Mouse (Mus musculus) heart, adult 9 months (tissue): ENCODE measurements around the gene Fbxw5.
"Not testable (repeated sequence)": the region's sequence is repeated elsewhere in the genome, so short reads cannot be mapped to it uniquely, and the experiment has no call there.

ENCODE experiments used
- DNase-seq, 2 experiments: peaks; one replicate each; pipeline ENCODE4 v3.0.0; 2022; ENCODE audit warnings: low spot score in 2 of 2

Fbxw5 gene

DNA sequence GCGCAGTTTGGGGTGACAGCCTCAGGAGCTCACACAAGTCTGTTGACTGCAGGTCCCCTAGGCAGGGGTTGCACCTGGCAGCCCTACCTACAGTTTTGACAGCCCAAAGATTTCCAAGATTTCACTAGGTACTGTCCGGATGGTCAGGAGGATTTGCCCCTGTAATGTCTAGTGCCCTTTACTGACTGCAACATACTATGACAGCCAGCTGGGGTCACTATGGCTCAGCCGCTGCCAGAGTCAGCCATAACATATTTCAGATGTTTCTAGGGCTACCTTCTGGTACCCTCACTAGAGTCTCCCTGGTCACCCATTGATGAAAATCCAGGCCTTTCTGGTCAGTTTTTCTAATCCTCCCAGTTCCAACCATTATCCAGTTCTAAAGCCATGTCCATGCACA is 9.4 kb downstream of the Fbxw5 start:
- no peak for DNase-seq

DNA sequence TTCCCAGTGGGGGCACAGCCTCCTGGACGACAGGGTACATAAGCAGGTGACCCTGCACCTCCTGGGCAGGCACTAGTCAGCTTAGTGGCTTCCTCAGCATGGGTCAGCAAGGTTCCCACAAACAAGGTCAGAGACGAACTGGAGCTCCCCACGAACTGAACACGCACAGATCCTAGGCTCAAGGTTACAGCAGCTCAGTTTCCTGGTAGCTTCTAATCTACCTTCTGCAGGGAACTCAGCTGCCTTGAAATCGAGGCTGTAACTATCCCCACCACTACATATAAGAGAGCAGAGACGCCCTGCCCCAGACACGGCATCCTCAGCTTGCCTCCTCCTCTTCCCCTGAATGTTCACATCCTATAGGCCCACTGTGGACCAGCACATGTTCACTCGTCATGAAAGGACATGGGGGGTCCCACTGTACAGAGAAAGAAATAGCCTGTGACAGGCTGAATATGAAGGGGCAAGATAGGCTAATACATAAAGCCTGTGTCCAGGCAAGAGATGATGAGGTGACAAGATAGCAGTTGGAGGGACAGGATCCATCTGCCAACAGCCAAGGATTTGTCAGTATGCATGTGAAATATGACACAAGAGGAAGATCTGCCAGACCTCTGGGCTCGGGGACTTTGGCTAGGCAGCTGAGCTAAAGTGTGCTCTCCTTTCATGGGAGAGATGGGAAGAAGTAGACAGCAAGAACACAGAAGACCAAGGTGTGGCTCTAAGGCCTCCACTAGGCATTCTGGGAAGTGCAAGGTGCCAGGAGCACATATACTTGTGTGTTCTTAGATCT is 26.2 kb downstream of the Fbxw5 start:
- DNase-seq, result no peak

DNA sequence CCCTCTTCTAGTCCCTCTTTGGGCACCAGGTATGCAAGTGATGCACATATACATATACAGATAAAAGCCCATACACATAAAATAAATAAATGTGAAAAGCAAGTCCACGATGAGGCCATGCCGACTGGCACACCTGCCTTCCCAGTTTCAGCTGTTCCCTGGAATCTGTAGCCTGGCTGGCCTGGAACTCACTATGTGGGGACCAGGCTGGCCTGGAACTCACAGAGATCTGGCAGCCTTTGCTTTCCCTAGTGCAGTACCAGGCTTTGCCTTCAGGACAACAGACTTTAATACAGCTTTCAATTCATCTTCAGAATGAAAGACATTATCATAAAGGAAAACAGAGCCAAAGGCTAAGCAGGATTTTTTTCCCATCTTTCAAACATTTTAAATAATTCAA is 33.2 kb downstream of the Fbxw5 start:
- no peak for DNase-seq

DNA sequence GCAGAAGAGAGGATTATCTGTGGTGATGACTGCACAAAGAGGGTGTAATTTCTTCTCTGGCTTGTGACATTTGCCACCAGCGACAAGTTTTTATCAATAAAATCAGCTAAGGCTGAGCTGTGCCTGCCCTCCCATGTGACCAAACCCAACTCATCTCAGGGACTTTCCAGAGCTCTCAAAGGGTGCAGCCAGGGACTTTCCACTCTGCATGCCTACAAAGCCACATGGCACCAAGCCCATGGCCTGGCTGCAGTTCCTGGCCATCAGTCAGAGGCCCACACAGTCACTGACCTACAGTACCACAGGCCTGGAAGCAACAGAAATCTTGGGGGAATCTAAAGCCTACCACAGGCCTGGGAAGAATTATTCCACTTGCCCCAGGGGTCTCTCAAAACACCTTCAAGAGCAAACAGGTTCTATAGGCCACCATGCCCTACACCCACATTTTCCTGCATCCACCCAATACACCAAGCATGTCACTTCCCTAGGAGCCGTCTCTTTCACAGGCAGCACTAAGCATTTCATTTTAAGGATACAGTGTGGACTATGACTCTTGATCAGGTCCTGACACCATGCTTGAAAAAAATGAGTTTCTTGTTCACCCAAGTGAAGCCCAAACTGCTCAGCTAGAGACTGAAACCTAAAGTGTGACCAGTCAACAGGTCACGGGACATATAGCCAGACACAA is 33.8 kb downstream of the Fbxw5 start:
- DNase-seq, result peak; percentile 81 to 90

DNA sequence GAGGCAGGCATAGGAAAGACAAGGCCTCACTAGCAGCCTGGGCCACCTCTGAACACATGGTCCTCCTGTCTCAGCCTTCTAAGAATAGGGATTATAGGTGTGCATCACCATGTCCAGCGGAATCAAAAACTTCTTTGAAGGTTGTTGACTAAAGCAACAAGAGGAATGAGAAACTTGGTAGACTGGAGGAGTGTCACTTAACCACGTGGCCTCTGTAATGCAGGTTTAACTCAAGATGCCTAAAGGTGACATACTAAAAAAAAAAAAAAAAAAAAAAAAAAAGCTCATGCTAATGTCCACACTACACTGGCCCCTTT is 34.3 kb downstream of the Fbxw5 start:
- no peak for DNase-seq

DNA sequence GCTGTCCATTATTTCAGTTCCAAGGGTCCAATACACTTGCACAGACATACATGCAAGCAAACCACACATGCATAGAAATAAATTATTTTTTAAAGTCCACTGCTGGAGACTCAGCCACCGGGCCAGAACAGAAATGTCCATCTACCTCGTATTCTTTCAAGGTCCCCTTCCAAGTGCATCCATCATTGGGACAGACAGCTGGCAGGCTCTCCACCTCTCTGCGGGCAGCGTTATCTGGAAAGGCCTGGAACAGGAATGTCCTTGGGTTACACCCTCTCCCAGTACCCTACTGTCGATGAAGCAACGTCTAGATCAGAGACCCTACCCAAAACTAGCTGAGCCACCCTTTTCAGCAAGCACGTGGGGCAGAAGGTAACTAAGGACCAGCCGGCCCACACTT is 36.0 kb downstream of the Fbxw5 start:
- no peak for DNase-seq

DNA sequence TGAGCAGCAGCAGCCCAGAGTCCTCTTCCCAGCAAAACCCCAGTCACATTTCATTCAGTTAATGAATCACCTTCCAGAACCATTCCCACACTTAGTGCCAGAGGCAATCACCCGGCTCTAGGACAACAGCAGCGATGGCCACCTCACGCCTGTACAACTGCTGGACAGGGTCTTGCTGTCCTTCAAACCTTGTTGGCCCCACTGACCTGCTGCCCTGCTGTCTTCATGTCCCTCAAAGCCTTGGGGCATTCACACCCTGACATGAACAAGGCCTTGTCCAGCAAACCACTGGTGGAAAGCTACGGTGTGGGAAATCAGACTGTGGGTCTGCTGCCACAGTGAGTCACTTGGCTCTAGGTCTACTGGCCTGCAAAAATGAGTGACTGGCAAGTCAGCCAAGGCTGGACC is 40.0 kb downstream of the Fbxw5 start:
- peak in 1 of 2 experiments; percentile 33 for DNase-seq

DNA sequence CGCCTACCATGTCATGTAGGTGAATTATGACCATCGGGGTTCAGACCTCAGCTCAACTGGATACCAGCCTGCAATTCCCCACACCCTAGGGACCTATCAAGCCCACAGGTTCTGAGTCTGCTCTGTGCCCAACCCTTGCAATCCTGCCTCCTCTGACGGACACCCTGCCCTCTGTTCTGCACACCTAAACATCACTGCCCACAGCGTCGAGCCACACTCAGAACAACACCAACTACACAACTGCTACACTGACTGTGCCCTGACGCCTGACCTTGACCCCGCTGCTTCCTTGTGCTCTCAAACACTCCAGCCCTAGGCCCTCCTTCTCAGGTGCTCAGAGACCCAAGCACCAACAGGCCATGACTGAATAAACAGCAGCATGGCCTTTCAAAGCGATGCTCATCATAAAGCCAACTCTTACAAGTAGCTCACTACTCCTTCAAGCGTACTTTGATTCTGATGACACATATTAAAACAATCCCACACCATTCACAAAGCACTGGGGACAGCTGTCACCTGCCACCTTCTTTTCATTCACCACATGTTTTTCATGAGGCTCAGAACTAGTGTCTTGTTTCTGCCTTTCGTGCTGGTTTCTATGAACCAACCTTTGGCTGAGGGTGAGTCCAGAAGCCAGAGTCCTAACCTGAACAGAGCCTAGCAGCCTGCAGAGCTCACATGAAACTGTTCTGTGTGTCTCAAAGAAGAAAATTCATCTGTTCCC is 41.3 kb downstream of the Fbxw5 start:
- no peak for DNase-seq

DNA sequence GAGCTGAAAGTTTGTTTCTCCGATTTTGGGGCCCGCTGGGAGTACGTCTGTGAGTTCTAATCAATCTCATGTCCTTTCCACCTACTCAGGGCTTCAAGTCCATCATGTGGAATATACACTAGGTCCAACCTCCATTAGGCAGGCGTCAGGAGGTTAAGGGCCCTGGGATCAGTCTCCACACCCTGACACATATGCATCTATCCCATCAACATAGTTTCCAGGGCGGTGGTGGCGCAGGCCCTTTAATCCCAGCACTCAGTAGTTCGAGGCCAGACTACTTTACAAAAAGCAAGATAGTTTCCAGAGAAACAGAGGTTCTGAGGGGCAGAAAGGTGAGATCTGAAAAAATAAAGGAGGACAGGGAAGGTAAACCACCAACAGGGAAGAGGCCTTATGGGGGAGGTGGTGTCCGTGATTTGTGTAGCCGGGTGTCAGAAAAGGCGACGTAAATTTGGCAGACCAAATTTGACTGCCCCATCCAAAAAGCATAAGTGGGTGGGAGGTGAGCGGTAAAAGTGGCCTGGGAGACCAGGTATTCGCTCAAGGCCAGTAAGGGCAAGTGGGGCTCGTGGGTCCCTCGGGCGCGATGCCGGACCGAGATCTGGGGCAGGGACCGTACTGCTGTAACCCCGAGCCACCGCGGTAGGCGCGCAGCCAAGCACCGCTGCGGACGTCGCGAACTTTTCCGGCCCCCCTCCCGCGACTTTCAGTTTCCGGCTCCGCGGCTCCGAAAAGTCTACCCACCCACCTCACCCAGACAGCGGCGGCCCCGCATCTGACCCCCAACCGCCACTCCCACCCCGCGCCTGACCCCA is 45.7 kb downstream of the Fbxw5 start:
- DNase-seq, result no peak

DNA sequence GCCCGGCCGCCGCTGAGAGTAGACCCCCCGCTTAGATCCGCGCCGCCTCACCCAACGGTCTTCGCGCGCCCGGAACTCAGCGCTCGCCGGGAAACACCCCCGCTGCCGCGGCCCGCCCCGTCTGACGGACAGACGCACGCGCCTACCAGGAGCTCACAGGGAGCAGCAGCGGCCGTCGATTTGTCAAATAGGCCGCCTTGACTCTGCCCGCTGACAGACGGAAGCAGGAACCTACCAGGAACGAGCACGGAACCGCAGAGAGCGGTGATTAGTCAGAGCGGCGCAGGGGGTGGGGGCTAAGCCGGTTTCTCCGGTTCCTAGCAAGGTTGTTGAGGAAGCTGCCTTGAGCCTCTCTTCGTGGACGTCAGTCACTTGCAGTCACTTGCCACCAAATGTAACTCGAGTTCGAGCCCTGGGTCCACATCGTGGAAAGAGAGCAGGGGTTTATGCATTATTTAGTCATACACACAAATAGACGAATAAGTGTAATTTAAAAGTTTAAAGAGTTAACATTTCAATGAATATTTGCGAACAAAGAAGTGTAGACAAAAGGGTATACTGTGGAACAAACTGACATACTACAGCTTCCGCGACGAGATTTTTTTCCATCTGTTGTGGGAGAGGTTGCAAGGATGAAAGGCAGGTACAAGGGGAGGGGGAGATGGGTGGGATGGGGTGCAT is 46.4 kb downstream of the Fbxw5 start, which contains the start of gene Traf2:
Gene Traf2 (minus strand): TSS at position 130 of the 681 bp plus-strand sequence.
- DNase-seq, result peak; percentile 99

DNA sequence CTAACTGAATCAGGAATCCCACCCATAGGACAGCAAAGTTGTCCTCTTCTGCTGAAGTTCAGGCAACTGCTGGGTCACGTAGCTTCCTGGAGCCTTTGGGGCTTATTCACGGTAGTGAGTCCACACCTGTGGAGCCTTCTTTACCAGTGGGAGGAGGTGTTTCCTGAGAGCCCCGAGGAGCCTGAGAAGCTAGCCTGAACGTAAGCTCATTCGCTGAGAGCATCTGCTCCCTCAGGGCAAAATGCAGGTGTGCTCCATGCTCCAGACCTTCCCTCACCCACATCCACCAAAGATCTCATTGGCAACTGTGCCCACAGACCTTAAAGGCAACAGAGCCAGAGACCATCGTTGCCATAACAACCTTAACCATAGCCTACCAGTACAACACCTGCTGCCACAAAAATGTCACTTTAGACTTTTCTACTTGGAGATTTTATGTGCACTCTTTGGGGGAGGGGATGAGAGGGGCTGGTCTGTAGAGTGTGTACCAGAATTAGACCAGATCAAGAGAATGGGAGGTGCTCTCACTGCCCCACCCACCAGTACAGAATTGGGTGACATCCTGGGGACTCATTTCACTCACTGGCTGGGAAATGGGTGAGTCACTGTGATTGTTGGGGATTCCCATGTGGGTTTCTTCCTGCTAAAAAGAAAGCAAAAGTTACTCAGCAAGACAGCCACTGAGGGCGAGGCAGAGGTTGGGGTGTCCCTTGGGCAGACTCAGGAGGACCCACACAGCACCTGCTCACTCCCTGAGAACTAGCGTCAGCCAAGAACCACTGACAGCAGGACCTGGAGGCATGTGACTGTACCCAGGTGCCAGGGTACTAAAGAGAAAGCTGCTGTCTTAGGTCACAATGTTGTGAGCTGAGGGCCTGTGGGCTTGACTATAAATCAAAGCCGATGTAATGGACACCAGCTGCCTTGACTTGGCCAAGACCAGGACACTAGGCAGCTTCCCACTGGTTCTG is 48.8 kb downstream of the Fbxw5 start:
- peak; percentile 35 to 46 for DNase-seq

DNA sequence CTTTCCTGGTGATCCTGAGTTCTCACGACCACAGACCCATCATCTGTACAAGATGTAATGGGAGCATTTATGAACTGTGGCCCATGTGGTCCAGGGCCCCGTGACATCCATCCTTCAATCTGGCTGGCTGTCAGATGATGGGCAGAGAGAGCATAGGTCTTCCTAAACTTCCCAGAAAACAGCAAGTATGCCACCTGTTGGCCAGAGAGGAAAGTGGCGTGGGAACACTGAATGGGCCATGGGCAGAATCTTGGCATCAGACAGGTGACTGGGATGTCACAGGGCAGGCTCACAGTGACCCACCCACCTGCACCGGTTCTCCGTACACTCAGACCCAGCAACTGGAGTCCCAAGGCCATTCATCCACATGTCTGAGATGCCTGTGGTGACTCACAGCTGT is 50.6 kb downstream of the Fbxw5 start:
- DNase-seq, result peak in 1 of 2 experiments; percentile 48

DNA sequence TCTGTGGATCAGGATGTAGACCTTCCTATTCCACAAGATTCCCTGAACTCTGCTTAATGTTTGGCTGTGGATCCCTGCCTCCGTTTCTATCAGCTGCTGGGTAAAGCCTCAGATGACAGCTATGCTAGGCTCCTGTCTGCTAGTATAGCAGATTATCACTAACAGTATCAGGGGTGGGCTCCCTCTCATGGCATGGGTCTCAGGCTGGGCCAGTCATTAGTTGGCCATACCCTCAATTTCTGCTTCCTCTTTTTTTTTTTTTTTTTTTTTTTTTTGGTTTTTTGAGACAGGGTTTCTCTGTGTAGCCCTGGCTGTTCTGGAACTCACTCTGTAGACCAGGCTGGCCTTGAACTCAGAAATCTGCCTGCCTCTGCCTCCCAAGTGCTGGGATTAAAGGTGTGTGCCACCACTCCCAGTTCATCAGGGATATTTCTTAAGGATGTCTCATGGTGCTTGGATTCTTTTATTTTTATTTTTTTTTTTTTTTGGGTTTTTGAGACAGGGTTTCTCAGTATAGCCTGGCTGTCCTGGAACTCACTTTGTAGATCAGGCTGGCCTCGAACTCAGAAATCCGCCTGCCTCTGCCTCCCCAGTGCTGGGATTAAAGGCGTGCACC is 52.7 kb downstream of the Fbxw5 start:
- DNase-seq, result not testable (repeated sequence)
